Mouse (Mus musculus): Measurements from ENCODE around the gene 1810013L24Rik.
"Not testable (repeated sequence)": the region's sequence is repeated elsewhere in the genome, so short reads cannot be mapped to it uniquely, and the experiment has no call there.

- TF ChIP-seq EP300 (IDR thresholded peaks at IDR 0.05; ENCODE audit: insufficient read depth, low read depth, low read length); CTCF (IDR thresholded peaks at IDR 0.05); POLR2A (IDR thresholded peaks at IDR 0.05; ENCODE audit: insufficient read depth, low read depth, low read length): not testable (repeated sequence)
Measured at GRCm38 (mm10) chr16:8894214-8894613, 64.3 kb downstream of the 1810013L24Rik start.
